Mouse (Mus musculus): ENCODE data around the gene Olfr807.

Gene Olfr807

DNA sequence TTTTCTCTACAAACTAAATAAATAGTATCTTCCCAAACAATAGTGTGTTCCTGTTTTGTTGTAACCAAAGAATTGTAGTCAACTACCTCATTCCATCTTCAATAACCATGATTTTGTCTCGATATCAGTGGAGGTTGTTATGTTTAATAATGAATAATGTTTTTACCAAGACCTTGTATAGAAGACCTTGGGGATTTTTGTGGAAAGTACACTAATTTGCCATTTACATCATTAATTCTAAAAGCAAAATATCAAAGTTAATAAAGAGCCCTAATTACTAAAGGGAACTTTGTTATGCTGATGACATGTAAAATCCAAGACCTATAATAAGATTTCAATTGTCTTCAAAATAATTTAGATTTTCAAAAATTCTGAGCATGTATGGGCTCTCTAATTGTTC lies at the start of gene Olfr807:
Gene Olfr807, minus strand, starts transcription at position 101 of the 400 bp plus-strand sequence.
- DNase-seq (ENCODE audit: low read depth, low spot score) = no peak

DNA sequence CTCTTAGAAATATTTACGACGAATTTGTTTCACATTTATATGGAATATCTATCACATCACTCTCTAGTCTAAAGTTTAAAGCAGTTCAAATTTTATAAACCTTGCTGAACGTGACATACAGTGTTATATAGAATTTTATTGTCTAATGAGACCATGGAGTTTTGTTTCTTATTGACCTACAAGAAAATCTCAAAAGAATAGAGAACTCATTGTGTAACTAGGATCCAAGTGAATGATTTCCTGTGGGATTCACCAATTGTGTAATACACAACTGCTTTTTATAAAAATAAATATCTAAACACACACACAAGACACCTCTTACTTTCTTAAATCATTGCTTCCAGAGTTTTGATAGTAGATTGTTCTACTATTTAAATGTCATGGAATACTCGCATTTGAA lies 46.7 kb upstream of the Olfr807 start, which contains the start of gene Olfr811:
Gene Olfr811, minus strand, starts transcription at position 101 of the 400 bp plus-strand sequence.
- no peak for DNase-seq (ENCODE audit: low read depth, low spot score)

DNA sequence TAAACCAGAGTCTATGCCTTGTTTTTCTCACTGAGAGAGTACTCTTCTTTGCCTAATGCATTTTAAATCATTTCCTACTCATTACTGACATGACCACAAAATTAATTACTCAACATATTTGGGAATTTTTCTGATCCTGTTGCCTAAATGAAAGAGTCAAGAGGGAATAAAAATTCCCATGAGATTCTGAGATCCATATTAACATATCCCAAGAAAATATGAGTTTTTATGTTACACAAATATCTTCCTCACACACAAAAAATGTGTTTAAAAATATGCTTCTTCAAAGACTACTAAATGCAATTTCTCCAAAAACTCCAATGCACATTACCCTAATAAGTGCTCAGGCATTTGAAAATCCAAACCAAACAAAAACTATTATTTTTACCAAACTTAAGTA lies 37.2 kb upstream of the Olfr807 start, which contains the start of gene Olfr810:
Gene Olfr810, minus strand, starts transcription at position 101 of the 400 bp plus-strand sequence.
- DNase-seq (ENCODE audit: low read depth, low spot score) = no peak

DNA sequence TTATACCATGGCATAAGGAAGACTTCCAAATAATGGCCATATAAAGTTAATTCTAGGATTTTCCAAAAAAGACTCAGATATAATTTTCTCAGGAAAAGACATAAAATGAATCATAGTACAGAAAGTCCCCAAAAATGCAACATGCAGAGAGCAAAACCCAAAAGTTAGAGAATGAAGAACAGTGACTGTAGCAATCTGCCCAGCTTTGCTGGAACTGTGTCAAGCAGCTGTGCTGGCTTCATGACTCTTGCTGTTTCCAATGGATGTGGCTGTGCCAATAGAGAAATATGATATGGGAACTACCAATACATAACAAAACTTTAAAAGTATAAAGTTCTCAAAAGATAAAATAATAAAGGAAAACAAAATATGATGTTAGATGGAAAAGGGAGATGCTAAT lies 20.5 kb upstream of the Olfr807 start:
- no peak for DNase-seq (ENCODE audit: low read depth, low spot score)

DNA sequence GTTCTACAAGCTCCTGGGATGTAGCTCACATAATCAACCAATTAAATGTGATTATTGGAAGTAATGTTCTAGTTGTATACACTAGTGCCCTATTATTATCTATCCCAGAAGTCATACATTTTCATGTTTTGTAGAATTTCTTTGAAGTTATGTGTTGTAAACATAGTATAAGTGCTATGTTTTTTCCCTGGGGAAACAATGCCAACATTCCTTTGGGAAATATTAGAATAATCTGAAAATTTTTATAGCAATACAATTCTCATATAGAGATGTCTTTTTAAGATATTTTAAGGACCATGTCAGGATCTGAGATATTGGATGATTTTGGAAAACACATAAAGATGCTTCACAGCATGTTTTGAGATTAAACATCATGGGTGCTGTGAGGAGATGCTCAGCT lies 16.7 kb upstream of the Olfr807 start, which contains the start of gene Olfr809:
Gene Olfr809, plus strand, starts transcription at position 301 of the 400 bp plus-strand sequence.
- DNase-seq (ENCODE audit: low read depth, low spot score) = no peak

DNA sequence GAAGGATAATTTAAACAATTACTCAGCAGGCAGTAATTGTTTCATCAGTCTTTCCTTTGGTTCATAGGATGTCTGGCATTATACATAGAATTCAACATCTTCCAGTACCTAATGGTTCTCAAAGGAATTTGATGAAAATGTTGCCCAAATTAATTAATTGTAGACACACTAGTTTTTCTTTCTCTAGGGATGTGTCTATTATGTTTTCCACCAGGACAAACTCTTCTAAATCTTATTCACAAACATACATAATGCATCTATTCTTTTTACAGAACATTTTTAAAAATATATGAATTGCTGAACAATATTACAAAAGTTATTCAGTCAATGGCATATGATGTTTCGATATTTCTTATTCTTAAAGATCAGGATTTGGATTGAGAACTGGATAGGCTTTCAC lies 7.6 kb upstream of the Olfr807 start, which contains the start of gene Olfr808:
Gene Olfr808, plus strand, starts transcription at position 301 of the 400 bp plus-strand sequence.
- DNase-seq (ENCODE audit: low read depth, low spot score) = no peak

DNA sequence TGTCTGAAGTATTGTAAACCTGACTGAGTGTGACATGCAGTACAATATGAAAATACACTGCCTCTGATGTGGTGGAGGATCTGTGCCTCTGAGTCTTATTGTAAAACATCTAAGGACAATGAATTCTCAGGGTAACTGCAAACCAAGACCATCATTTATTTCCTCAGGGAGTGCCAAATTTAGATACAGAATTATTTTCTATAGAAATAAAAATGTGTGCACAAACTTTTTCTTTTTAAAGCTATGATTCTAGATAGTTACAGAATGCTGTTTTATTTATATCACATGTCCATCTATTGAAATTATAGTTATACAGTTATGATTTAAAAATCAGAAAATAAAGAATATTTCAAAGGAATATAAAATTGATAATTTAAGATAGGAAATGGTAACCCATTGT lies 15.8 kb downstream of the Olfr807 start, which contains the start of gene Olfr806:
Gene Olfr806, minus strand, starts transcription at position 101 of the 400 bp plus-strand sequence.
- no peak for DNase-seq (ENCODE audit: low read depth, low spot score)

DNA sequence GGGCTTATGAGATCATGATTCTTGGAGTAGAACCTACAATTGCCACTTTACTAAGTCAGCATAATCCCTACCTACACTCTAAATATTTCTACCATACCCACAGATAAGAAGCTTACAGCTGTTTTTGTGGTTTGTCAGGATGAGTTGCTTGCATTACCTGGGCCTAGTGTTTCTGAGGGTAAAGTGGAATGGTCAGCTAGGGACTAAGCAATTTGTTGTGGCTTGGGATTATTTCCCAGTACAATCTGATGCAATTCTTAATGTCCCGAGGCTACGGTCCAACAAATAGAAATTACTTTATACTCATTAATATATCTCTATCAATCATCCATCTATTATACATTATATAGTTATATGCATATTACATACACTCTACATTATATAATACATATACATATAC lies 28.3 kb downstream of the Olfr807 start, which contains the start of gene Olfr805:
Gene Olfr805, minus strand, starts transcription at position 101 of the 400 bp plus-strand sequence.
- no peak for DNase-seq (ENCODE audit: low read depth, low spot score)

All from A20 (cell line).